Mouse (Mus musculus): ENCODE data around the gene Vmn1r62. TPM values are rescaled to one million over a fixed set of nuclear protein-coding genes. Genes with fewer than 3 reads are reported as not detected.

Vmn1r62 gene
- polyA plus RNA-seq (2015; fragmentation: Illumina TruSeq; extraction: RNeasy Lipid Tissue Mini Kit (QIAGEN cat#74804); ENCODE audit: insufficient read depth, low replicate concordance) = not detected

DNA sequence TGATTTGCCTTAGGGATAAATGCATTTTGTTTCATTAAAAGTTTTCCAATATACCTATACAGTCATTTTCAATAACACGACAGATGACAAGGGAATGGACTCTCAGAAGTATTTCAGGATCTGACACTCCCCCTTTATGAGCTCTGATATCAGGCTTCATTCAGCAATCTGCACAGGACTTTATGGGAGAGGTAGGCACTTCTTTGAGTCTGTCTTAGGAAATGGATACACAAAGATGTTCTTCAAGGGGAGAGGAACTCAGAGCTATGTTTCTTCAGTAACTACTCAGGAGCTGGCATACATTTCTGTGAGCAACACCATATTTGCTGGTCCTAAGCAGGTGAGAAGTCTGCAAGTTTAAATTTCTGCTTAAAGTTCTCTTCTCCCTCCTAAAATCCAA, at the start of gene Vmn1r62:
TSS of gene Vmn1r62 (plus strand) at position 301 of the 400 bp plus-strand sequence.

Other genes with a start within 250 kb of the Vmn1r62 start
- gene Vmn1r59, start 216.9 kb upstream of the Vmn1r62 start, polyA plus RNA-seq (2015; fragmentation: Illumina TruSeq; extraction: RNeasy Lipid Tissue Mini Kit (QIAGEN cat#74804); ENCODE audit: insufficient read depth, low replicate concordance) = not detected
- not detected for gene Vmn2r28, start 179.7 kb upstream of the Vmn1r62 start, polyA plus RNA-seq (2015; fragmentation: Illumina TruSeq; extraction: RNeasy Lipid Tissue Mini Kit (QIAGEN cat#74804); ENCODE audit: insufficient read depth, low replicate concordance)
- not detected for gene Vmn1r60, start 126.3 kb upstream of the Vmn1r62 start, polyA plus RNA-seq (2015; fragmentation: Illumina TruSeq; extraction: RNeasy Lipid Tissue Mini Kit (QIAGEN cat#74804); ENCODE audit: insufficient read depth, low replicate concordance)
- gene Vmn1r61, start 60.3 kb upstream of the Vmn1r62 start, polyA plus RNA-seq (2015; fragmentation: Illumina TruSeq; extraction: RNeasy Lipid Tissue Mini Kit (QIAGEN cat#74804); ENCODE audit: insufficient read depth, low replicate concordance) = not detected
- gene Vmn1r63, start 131.8 kb downstream of the Vmn1r62 start, polyA plus RNA-seq (2015; fragmentation: Illumina TruSeq; extraction: RNeasy Lipid Tissue Mini Kit (QIAGEN cat#74804); ENCODE audit: insufficient read depth, low replicate concordance) = not detected
- not detected for gene Vmn1r64, start 210.9 kb downstream of the Vmn1r62 start, polyA plus RNA-seq (2015; fragmentation: Illumina TruSeq; extraction: RNeasy Lipid Tissue Mini Kit (QIAGEN cat#74804); ENCODE audit: insufficient read depth, low replicate concordance)